Mouse (Mus musculus): ENCODE results near the gene Rnf17. TPM values are rescaled to one million over a fixed set of nuclear protein-coding genes. Genes with fewer than 3 reads are reported as not detected.

The Rnf17 gene
- total and polyA plus RNA-seq, 3 experiments, result 0.16 TPM; not detected in 2

- H3K27me3 ChIP-seq (ENCODE audit: insufficient read depth, low read length), result peaks cover 15% of the 10 kb centered on the region
- DNase-seq (ENCODE audit: low spot score), result no peak
Observed at GRCm38 (mm10) chr14:56364711-56365237, 37.6 kb upstream of the Rnf17 start, which contains the start of gene Atp12a. Atp12a (plus strand) TSS chr14:56365068.

GRCm38 (mm10) chr14:56365292-56365691 is 37.1 kb upstream of the Rnf17 start:
- H3K4me3 ChIP-seq (ENCODE audit: low read depth, low read length), result no peak overlapping the region
- no peaks in the 10 kb centered on the region for H3K4me1 ChIP-seq (ENCODE audit: insufficient read depth, low read depth, low read length)
- TF ChIP-seq POLR2AphosphoS5 (IDR thresholded peaks at IDR 0.05; ENCODE audit: insufficient replicate concordance, low read depth, low read length), result no peak
- no peak for TF ChIP-seq CTCF (IDR thresholded peaks at IDR 0.05; ENCODE audit: low read depth, low read length)
- TF ChIP-seq GATA1 (IDR thresholded peaks at IDR 0.05; ENCODE audit: borderline replicate concordance, low read length), result no peak
- no peak for TF ChIP-seq GATA2 (IDR thresholded peaks at IDR 0.05; ENCODE audit: borderline replicate concordance, low read depth, low read length)
- no peak for TF ChIP-seq TAL1 (conservative IDR thresholded peaks at IDR 0.05; ENCODE audit: low read depth, low read length)
- no peaks in the 10 kb centered on the region for H3K36me3 ChIP-seq (replicated peaks)
- peaks cover 10% of the 10 kb centered on the region for H3K27me3 ChIP-seq (ENCODE audit: insufficient read depth, low read length)
- no peak for DNase-seq (ENCODE audit: low spot score)
- ATAC-seq (ENCODE audit: extremely low read depth, insufficient number of reproducible peaks, low FRiP score, poor library complexity, severe bottlenecking), result no peak
- no peaks in the 10 kb centered on the region for H3K9me3 ChIP-seq (replicated peaks)

More at GRCm38 (mm10) chr14:56364711-56365237, 37.6 kb upstream of the Rnf17 start, which contains the start of gene Atp12a:
- Histone ChIP-seq H3K9me3 (replicated peaks) (no peaks in the 10 kb centered on the region), H3K36me3 (replicated peaks) (no peaks in the 10 kb centered on the region), H3K4me1 (ENCODE audit: insufficient read depth, low read depth, low read length) (no peaks in the 10 kb centered on the region), H3K4me3 (ENCODE audit: low read depth, low read length) (no peak within 1 kb of the TSS)
- no peak for ATAC-seq (ENCODE audit: extremely low read depth, insufficient number of reproducible peaks, low FRiP score, poor library complexity, severe bottlenecking)
- no peak for TF ChIP-seq POLR2AphosphoS5 (IDR thresholded peaks at IDR 0.05; ENCODE audit: insufficient replicate concordance, low read depth, low read length)
- TF ChIP-seq GATA1 (IDR thresholded peaks at IDR 0.05; ENCODE audit: borderline replicate concordance, low read length), result no peak

DNA sequence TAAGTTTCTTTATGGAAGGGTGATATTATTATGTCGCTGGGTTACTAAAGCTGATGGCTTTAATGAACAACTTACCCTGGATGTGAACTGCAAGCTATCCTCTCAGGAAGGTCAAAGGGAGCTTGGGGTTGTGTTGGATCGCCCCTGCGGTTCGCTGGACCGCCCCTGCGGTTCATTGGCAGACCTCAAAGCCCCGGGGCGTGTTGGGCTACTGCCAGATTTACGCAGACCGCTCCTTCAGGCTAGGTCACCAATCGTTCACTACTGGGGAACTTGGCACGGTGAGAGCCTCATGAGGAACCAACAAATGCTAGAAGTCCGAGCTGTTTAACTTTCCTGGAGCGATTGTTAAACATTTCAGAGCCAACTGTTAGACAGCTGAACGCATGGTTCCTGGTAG is 35.7 kb upstream of the Rnf17 start:
- Histone ChIP-seq H3K4me3 (ENCODE audit: low read depth, low read length) (no peak overlapping the region), H3K36me3 (replicated peaks) (no peaks in the 10 kb centered on the region), H3K9me3 (replicated peaks) (no peaks in the 10 kb centered on the region), H3K4me1 (ENCODE audit: insufficient read depth, low read depth, low read length) (no peaks in the 10 kb centered on the region), H3K27me3 (ENCODE audit: insufficient read depth, low read length) (peaks cover 12% of the 10 kb centered on the region)
- ATAC-seq (ENCODE audit: extremely low read depth, insufficient number of reproducible peaks, low FRiP score, poor library complexity, severe bottlenecking) (no peak), DNase-seq (ENCODE audit: low spot score) (no peak)
- TF ChIP-seq GATA1 (IDR thresholded peaks at IDR 0.05; ENCODE audit: borderline replicate concordance, low read length), result no peak
- TF ChIP-seq POLR2AphosphoS5 (IDR thresholded peaks at IDR 0.05; ENCODE audit: insufficient replicate concordance, low read depth, low read length), result no peak
- TF ChIP-seq TAL1 (conservative IDR thresholded peaks at IDR 0.05; ENCODE audit: low read depth, low read length), result no peak
- no peak for TF ChIP-seq GATA2 (IDR thresholded peaks at IDR 0.05; ENCODE audit: borderline replicate concordance, low read depth, low read length)
- no peak for TF ChIP-seq CTCF (IDR thresholded peaks at IDR 0.05; ENCODE audit: low read depth, low read length)

- H3K36me3 ChIP-seq (replicated peaks), result no peaks in the 10 kb centered on the region
- no peak overlapping the region for H3K4me3 ChIP-seq (ENCODE audit: low read depth, low read length)
- H3K9me3 ChIP-seq (replicated peaks), result no peaks in the 10 kb centered on the region
- DNase-seq (ENCODE audit: low spot score) (no peak), ATAC-seq (ENCODE audit: extremely low read depth, insufficient number of reproducible peaks, low FRiP score, poor library complexity, severe bottlenecking) (no peak)
- no peak for TF ChIP-seq GATA1 (IDR thresholded peaks at IDR 0.05; ENCODE audit: borderline replicate concordance, low read length)
- TF ChIP-seq CTCF (IDR thresholded peaks at IDR 0.05; ENCODE audit: low read depth, low read length), result peak; percentile 61; the same call in 1 of the 2 replicates
- H3K27me3 ChIP-seq (ENCODE audit: insufficient read depth, low read length), result peaks cover 17% of the 10 kb centered on the region; the same call in 1 of the 2 replicates
- no peaks in the 10 kb centered on the region; the same call in 1 of the 2 replicates for H3K4me1 ChIP-seq (ENCODE audit: insufficient read depth, low read depth, low read length)
Observed at GRCm38 (mm10) chr14:56368834-56369233, 33.5 kb upstream of the Rnf17 start.

DNA sequence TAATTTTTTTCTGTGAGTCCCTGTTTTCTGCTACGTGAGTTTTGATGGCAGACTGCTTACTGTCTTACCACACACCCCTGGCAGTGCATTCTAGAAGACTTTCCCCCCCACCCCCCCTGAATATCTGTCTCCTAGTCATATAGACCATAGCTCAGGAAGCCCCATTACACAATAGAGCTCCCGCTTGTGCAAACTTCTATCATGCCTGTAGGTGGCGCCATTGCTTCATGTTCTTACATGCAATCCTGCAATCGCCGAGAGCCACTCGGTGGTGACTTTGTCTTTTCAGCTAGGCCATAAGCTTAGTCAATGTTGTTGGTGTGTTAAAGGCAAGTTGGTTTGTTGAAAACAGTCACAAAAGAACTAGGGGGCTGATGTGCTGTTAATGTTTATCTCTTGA is 26.6 kb upstream of the Rnf17 start:
- H3K36me3 ChIP-seq (replicated peaks), result no peaks in the 10 kb centered on the region
- H3K4me3 ChIP-seq (ENCODE audit: low read depth, low read length), result no peak overlapping the region
- no peaks in the 10 kb centered on the region for H3K9me3 ChIP-seq (replicated peaks)
- ATAC-seq (ENCODE audit: extremely low read depth, insufficient number of reproducible peaks, low FRiP score, poor library complexity, severe bottlenecking), result no peak
- TF ChIP-seq POLR2AphosphoS5 (IDR thresholded peaks at IDR 0.05; ENCODE audit: insufficient replicate concordance, low read depth, low read length) (no peak), GATA1 (IDR thresholded peaks at IDR 0.05; ENCODE audit: borderline replicate concordance, low read length) (no peak), CTCF (IDR thresholded peaks at IDR 0.05; ENCODE audit: low read depth, low read length) (peak; percentile 49; the same call in 1 of the 2 replicates), TAL1 (conservative IDR thresholded peaks at IDR 0.05; ENCODE audit: low read depth, low read length) (no peak)
- no peaks in the 10 kb centered on the region; the same call in 1 of the 2 replicates for H3K4me1 ChIP-seq (ENCODE audit: insufficient read depth, low read depth, low read length)
- peaks cover 9% of the 10 kb centered on the region for H3K27me3 ChIP-seq (ENCODE audit: insufficient read depth, low read length)
- DNase-seq (ENCODE audit: low spot score), result peak; percentile 28

- ATAC-seq (ENCODE audit: extremely low read depth, insufficient number of reproducible peaks, low FRiP score, poor library complexity, severe bottlenecking) (no peak), DNase-seq (ENCODE audit: low spot score) (no peak)
- no peak overlapping the region for H3K4me3 ChIP-seq (ENCODE audit: low read depth, low read length)
Observed at GRCm38 (mm10) chr14:56377745-56378144, 24.6 kb upstream of the Rnf17 start.

More at GRCm38 (mm10) chr14:56377745-56378144, 24.6 kb upstream of the Rnf17 start:
- H3K4me1 ChIP-seq (ENCODE audit: insufficient read depth, low read depth, low read length), result no peaks in the 10 kb centered on the region; the same call in 1 of the 2 replicates
- TF ChIP-seq GATA2 (IDR thresholded peaks at IDR 0.05; ENCODE audit: borderline replicate concordance, low read depth, low read length), result no peak
- no peak for TF ChIP-seq CTCF (IDR thresholded peaks at IDR 0.05; ENCODE audit: low read depth, low read length)
- no peak for TF ChIP-seq POLR2AphosphoS5 (IDR thresholded peaks at IDR 0.05; ENCODE audit: insufficient replicate concordance, low read depth, low read length)
- TF ChIP-seq GATA1 (IDR thresholded peaks at IDR 0.05; ENCODE audit: borderline replicate concordance, low read length), result no peak
- no peak for TF ChIP-seq TAL1 (conservative IDR thresholded peaks at IDR 0.05; ENCODE audit: low read depth, low read length)
- H3K27me3 ChIP-seq (ENCODE audit: insufficient read depth, low read length), result peaks cover 5% of the 10 kb centered on the region
- no peaks in the 10 kb centered on the region for H3K9me3 ChIP-seq (replicated peaks)
- no peaks in the 10 kb centered on the region for H3K36me3 ChIP-seq (replicated peaks)
